Mouse (Mus musculus) common myeloid progenitor, adult 5-6 weeks (primary cell): ENCODE data around the gene Otog. TPM values are rescaled to one million over a fixed set of nuclear protein-coding genes. Genes with fewer than 3 reads are reported as not detected.

Source experiments
- ATAC-seq: replicated peaks from 2 replicates; pipeline ENCODE4 v1.8.0; 2016; ENCODE audit warnings: low read depth, mild to moderate bottlenecking, moderate TSS enrichment, inconsistent platforms; ENCODE audit not compliant: poor library complexity, severe bottlenecking
- total RNA-seq: library from RNA; stranded (forward); fragments of 200-1000, 187-1606 nt; gene quantifications from 2 replicates; pipeline ENCODE4 v1.2.3, GENCODE M21; 2017

Otog gene
- total RNA-seq, 1 experiment from 2014 or later, result not detected

DNA sequence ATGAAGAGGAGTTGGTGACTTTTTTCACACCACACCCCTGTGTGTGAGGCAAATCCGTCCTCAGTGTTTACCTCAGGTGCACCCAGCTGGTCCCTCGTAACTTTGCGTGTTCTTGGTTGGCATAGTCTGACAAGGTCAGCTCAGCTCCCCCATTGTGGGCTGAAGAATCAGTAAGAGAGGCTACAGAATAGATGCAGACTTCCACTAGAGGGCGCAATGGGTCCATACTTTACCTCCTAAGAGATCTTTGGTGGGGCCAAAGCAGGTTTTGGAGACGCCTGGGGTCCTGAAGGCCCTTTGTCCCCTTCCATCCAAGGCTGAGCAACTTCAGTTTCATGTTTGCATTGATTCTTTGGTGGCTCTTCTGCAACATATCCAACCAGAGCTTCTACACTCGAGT, 39.2 kb downstream of the Otog start:
- peak; percentile 76 for ATAC-seq

DNA sequence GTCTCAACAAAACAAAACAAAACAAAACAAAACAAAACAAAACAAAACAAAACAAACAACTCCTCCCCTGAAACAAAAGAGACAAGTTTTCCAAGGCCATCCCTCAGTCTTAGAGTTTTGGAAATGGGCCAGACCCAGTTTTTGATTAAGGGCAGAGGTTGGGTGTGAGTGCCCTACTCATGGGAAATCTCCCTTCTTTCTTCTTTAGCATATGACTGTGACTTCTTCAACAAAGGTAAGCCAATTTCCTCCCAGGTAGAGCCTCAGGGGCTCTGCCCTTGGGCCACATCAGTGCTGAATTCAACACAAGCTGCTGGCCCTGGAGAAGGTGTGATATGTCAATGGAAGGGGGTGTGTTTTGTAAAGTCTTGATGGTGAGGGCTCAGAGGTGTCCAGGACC, 40.1 kb downstream of the Otog start:
- no peak for ATAC-seq

DNA sequence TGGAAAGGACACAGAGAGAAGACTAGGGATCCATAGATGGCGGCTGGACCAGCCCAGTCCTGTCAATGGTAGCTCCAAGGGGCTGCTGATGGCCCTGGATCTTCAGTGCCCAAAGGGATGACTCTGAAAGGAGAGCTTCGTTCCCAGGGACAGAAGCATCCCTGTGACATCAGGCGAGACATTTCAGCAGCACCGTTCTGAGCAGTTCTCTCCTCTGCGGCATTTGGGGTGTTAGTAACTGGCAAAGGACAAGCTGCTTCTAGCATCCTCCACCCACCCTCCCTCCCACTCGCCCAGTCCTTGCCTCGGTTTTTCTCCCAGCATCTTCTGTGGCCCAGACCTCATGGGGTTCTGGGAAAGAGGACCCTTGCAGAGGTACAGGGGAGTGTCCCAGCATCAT, 41.5 kb downstream of the Otog start:
- no peak for ATAC-seq

DNA sequence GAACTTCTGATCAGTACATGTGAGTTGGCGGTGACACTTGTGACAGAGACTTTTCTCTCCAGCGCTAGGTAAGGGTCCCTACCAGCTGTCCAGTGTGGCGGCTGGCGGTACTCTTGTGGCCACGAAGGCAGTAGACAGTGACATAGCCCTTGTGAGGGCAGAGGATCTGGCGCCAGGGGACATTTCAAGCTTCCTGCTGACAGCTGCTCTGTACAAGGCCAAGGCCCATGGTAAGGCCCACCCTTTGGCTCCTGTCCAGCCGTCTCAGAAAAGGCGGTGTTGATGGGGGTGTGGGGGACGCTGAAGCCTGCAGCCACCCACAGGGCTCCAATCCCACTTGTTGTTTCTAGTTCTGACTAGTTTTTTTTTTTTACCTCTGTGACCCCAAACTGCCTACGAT, 42.9 kb downstream of the Otog start:
- no peak for ATAC-seq

DNA sequence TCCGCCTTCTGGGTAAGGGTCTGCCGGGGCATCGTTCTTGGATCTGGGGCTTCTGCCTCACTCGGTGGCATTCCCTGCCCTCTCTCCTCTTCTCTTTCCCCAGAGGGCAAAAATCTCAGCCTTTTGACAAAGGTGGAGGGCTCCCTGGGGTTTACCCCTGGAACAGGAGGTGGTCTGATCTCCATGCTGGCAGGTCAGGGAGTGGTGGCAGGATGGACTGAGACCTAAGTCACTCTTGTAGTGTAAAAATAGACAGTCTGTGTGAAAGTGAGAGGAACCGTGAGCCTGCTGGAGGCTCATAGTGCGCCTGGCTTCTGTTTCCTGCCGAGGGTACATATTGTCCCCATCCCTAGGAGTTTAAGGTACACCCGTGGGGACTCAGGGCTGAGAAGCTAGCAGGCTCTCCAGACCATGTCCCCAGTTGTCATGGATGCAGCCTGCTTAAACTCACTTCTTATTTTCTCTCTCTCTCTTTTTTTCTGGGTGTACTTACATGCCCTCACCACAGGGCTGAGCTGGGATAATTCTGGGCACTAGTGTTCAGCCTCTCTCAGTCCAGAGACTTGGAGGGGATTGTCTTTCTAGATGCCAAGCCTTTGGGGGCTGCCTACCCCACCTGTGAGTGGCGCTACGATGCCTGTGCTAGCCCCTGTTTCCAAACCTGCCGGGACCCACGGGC, 44.5 kb downstream of the Otog start:
- no peak for ATAC-seq

DNA sequence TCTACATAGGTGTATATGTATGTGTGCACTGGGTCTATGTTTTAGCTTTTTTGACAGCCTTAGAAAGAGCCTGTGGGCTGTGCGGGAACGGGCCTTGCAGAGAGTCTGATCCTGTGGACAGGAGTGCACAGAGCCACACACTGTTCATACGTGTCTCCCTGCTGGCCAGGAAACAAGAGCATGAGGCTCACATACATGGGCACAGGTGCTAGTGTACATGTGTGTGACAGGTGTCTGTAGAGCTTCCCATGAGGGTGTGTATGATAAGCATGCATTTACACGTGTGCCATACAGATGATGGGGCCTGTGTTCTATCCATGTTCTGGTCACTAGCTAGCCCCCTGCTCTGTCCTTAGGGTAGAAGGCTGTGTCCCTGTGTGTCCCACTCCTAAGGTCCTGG, 45.6 kb downstream of the Otog start:
- ATAC-seq, result no peak

DNA sequence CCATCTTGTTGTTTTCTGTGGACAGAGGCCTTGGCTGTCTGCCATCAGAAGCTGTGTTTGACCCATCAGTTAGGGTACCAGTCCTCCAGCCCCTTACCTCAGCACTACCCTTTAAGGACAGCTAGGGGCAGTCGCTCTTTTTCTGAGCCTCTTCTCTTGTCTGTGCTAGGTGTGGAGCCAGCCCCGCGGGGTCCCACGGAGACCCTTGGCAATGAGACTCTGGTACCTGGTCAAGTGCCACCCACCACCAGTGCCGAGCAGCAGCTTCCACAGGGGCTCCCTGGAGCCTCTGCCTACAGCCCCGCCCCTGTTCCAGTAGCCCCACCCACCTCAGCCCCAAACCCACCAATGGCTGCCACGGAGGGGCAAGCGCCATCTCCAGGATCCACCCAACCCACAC, 46.3 kb downstream of the Otog start:
- no peak for ATAC-seq

DNA sequence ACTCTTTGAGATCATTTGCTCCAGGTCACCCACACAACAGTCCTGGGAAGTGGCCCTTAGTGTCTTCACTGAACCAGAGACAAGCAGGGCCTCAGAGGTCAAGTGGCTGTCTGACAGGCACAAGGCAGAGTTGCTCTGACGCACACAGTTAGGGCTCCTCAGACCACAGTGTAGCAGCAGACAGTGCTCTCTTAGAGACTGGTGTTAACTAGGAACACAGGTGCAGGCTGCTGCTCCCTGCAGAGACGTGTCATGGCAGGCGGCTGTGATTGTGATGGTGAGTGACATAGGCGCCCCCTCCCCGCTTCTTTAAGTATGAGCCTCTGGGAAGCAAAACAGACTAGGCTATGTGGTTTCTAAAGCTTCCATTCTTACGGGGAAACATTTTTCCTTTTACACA, 55.5 kb downstream of the Otog start:
- ATAC-seq, result no peak

DNA sequence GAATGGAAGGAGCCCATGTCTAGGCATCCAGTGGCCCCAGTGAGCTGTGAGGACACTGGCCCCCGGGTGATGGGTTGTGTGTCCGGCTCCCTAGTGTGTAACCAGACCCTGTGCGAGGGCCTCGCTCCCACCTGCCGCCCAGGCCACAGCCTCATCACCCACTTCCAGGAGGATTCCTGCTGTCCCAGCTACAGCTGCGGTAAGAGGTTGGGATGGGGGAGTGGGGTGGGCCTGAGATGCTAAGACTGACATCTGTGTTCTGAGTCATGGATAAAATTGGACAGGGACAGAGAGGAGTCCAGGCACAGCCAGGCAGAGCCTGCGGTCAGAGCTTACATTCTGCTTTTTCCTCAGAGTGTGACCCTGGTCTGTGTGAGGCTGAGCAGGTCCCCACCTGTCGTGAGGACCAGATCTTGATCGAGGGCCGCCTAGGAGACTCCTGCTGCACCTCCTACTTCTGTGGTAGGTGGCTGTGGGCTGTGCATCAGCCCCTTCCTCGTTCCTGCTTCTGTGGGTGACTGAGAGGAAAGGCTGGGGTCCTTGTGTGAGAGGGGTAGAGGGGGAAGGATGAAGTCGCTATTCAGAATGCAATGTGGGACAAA, 60.3 kb downstream of the Otog start:
- ATAC-seq, result no peak

DNA sequence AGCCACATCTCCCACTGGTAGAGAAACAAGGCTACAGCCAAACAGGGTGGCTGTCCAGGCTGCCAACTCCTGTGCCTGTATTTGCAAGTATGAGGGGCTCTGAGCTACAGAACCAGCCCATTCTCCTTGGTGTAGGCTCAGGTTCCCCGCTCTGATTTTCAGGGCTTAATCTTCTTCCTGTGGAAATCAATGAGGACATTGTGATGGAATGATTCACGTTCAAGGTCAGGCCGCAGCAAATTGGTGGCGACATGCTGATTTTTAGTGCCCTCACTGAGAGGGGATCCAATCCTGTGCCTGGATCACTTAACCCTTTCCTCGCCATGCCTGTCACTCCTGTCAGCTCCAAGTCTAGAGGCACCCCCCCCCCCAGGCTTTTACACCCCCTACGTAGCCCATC, 72.7 kb downstream of the Otog start:
- ATAC-seq, result no peak

DNA sequence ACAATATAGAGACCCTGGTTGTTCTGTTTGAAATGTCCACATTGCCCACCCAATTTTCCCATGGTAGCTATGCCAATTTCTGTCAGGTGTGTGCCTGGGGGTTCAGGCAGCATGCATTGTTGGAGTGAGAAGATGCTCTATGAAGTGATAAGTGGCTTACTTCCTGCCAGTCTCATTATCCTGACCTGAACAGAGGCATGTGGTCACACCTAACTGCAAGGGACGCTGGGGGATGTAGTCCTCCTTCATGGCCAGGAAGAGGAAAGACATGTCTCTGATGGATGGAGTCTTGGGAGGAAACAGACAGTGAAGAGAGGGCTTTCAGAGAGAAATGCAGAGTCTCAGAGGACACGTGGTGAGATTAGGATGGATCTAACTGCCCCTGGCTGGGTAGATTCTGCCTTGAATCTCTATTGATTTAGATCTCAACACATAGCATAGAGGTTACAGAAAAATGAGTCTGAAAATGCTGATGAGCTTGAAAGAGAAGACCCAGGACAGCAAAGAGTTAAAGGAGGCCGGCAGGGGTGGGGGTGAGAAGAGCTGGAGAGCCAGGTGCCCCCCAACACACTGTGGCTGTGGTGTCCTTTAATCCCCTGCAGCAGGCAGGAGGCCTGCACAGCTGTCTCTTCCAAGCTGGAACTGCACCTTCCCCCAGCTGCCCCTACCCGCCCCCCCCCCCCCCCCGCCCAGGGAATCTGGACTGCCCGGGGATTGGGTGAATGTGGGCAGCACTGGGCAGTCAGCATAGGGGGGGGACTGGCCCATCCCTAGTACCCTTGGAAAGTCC, 73.6 kb downstream of the Otog start:
- no peak for ATAC-seq

DNA sequence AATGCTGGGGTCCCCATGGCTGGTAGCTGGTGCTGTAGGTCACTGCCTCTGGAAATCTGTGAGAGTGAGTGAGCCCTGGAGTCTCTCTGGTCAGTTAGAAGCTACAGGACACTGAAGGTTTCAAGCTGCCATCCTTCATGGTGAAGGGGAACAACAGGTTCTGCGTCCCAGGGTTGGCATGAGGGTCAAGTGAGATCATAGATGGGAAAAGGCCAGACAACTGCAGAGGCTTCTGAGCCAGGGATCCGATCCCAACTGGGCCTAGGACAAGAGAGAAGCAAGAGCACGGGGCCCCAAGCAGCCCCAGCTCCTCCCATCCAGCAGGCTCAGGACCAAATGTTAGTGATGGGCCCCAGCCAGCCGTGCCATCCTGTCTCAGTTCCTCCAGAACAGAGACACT, 74.9 kb downstream of the Otog start:
- no peak for ATAC-seq

DNA sequence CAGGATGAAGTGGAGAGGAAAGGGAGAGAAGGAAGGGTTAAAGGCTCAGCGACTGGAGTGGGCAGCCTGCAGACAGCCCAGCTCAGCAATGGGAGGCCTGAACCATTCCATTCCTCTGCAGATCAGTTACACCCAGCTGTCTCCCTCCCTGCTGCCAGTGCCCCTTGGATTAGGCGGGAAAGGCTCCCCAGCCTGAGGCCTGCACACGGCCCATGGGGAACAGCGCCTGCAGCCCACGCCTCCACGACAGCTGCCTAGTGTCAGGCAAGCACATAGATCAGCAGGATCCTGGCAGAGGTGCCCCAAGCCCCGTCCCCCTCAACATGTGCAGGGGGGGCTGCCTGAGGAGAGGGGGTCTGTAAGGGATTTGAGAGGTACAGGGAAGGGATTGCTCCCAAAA, 76.2 kb downstream of the Otog start:
- no peak for ATAC-seq

DNA sequence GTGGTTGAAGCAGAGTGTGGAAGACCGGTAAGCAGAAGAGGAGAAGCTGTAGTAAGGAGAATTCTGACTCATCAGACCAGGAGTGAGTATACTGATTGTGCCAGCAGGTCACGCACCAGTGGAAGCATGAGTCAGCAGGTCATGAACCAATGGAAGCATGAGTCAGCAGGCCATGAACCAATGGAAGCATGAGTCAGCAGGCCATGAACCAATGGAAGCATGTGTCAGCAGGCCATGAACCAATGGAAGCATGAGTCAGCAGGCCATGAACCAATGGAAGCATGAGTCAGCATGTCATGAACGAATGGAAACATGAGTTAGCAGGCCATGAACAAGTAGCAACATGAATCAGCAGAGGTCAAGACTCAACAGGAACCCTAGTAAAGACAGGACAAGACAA, 80.5 kb downstream of the Otog start:
- ATAC-seq, result no peak

DNA sequence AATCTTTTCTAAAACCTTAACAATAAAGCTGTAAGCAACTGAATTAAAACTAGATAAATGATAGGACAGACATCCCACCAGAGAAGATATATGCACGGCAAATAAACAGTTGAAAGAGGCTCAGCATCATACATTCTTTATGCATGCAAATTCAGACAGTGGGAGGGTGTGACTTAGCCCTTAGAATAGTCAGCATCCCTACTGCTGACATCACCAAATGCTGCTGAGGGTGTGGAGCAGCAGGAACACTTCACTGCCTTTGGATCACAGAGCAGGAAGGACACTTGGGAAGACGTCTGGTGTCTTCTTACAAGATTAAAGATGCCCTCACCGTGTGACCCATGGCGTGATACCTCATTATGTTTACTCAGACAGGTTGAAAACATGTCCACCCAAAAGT, 87.1 kb downstream of the Otog start:
- ATAC-seq, result no peak

DNA sequence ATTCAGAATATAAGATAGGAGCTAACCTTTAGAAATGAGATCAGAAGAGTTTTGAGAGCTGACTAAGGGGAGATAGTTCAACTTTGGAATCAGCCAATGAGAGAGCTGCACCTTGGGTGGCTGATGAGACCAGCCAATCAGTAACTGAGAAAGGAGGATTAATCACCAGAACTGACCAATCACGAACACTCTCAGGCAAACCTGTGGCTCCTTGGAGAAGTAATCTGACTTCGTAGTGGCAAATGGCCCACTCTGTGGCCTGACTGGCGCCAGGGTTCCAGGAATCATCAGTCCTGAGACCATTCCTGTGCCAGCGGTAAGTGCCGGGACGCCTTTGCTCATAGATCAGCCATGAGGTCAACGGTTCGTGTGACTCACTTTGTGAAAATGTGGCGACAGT, 96.6 kb downstream of the Otog start:
- no peak for ATAC-seq

DNA sequence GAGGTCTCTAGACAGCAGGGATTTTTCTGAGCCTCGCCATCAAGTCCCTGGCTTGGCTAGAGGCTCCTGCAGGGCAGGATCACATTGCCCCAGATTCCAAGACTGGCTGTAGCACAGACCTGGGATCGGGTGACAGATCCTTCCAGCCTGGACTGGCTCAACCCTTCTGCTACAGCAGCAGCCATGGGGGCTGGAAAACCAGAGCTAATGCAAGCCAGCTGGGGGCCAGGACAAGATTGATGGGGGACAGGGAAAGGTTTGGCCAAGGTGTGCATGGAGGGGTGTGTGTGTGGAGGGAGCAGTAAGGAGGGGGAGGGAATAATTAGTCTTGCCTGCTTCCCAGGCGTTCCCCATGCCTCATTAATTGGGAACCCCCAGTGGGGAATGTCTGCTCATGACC, 99.0 kb downstream of the Otog start:
- no peak for ATAC-seq

DNA sequence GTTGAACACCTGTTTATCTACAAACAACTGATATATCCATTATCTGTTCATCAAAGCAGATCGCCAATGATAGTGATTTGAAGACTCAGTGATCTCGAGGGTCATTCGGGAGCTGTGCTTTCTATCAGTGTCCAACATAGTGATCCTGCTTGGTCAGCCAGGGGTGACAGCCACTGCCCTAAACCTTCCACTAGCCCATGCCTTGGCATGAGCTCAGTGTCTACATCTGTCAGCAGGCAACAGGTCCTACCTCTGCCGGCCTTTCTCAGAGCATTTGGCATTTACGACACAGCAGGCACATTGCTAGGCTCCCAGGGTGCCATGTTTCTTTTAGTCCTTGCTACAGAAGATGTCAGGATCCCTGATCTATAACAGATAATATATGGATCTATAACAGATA, 99.5 kb downstream of the Otog start:
- no peak for ATAC-seq

DNA sequence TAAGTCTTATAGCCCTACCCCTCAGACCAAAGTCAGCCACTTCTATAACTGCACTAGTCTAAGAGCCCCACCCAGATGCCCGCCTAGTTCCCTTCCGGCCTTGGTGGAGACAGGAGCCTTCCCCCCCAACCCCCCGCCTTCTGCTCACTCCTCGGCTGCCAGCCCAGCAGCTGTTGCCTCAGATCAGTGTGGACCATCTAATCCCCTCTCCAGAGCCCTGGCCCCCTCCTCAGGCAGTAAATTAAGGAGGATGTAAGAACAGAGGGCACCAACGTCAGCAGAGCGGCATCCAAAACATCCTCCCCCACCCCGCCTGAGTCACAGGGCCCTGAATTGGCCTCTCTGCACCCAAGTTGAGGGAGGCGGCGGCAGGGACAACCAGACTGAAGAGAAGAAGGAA, 100.7 kb downstream of the Otog start:
- no peak for ATAC-seq

DNA sequence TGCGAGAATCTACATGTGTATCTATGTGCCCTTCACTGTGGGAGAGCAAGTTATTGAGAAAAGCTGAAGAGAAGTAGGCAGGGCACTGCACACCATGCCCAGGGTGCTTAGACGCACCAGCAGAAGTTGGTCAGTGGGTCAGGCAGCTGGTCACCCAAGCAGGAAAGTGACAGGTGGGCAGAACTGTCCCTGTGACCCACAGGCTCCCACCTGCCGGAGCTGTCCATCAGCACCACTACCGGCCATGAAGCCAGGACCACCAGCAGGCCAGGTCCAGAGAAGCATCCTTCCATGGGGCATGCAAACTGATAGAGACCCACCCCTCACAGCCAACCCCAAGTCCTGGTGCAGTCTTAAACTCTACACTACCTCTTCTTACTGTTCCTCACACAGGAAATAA, 106.9 kb downstream of the Otog start:
- ATAC-seq, result no peak

DNA sequence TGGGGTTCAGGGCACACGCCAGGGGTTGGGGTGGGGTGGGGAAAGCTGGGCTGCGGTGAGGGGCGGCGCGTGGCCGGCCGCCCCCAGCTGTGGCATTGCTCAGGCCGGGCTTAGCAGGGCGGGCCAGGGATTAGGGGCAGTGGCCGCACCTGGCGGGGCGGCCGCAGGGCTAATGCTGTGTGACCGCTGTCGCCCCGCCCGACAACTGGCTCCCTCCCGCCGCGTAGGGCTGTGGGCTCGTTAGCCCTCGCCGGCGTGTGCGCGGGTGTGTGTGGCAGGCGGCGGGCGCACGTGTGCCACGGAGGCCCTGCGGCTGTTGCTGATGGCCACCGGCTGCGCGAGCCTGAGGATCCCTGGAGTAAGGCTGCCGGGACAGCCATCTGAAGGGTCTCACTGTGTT, 108.0 kb downstream of the Otog start:
- no peak for ATAC-seq
